Mouse (Mus musculus): ENCODE data around the gene Trf. TPM values are rescaled to one million over a fixed set of nuclear protein-coding genes. Genes with fewer than 3 reads are reported as not detected.

Gene Trf
- total RNA-seq, 1 experiment from 2014 or later, result 79.9 TPM

GRCm38 (mm10) chr9:103226806-103227205 lies 3.4 kb downstream of the Trf start:
- no peak for ATAC-seq (replicated peaks; ENCODE audit: low read depth, poor library complexity, severe bottlenecking)

- peak; percentile 66 for ATAC-seq (replicated peaks; ENCODE audit: low read depth, poor library complexity, severe bottlenecking)
Observed at GRCm38 (mm10) chr9:103225464-103225863, 4.8 kb downstream of the Trf start.

- no peak for ATAC-seq (replicated peaks; ENCODE audit: low read depth, poor library complexity, severe bottlenecking)
Observed at GRCm38 (mm10) chr9:103224721-103225120, 5.5 kb downstream of the Trf start.

- no peak for ATAC-seq (replicated peaks; ENCODE audit: low read depth, poor library complexity, severe bottlenecking)
Observed at GRCm38 (mm10) chr9:103214281-103214680, 16.0 kb downstream of the Trf start.

- ATAC-seq (replicated peaks; ENCODE audit: low read depth, poor library complexity, severe bottlenecking), result no peak
Observed at GRCm38 (mm10) chr9:103213631-103214030, 16.6 kb downstream of the Trf start.

- no peak for ATAC-seq (replicated peaks; ENCODE audit: low read depth, poor library complexity, severe bottlenecking)
Observed at GRCm38 (mm10) chr9:103212654-103213420, 17.4 kb downstream of the Trf start.

- no peak for ATAC-seq (replicated peaks; ENCODE audit: low read depth, poor library complexity, severe bottlenecking)
Observed at GRCm38 (mm10) chr9:103208802-103209423, 21.3 kb downstream of the Trf start.

- ATAC-seq (replicated peaks; ENCODE audit: low read depth, poor library complexity, severe bottlenecking), result peak; percentile 100
Observed at GRCm38 (mm10) chr9:103207846-103208245, 22.4 kb downstream of the Trf start.

GRCm38 (mm10) chr9:103205786-103206185 lies 24.5 kb downstream of the Trf start:
- ATAC-seq (replicated peaks; ENCODE audit: low read depth, poor library complexity, severe bottlenecking), result no peak

GRCm38 (mm10) chr9:103201561-103202260 lies 28.5 kb downstream of the Trf start, which contains the start of gene Srprb:
Gene Srprb (minus strand): TSS chr9:103202137.
- ATAC-seq (replicated peaks; ENCODE audit: low read depth, poor library complexity, severe bottlenecking), result peak; percentile 100

- ATAC-seq (replicated peaks; ENCODE audit: low read depth, poor library complexity, severe bottlenecking), result no peak
Observed at GRCm38 (mm10) chr9:103188416-103188815, 41.8 kb downstream of the Trf start.

GRCm38 (mm10) chr9:103186747-103187146 lies 43.5 kb downstream of the Trf start:
- ATAC-seq (replicated peaks; ENCODE audit: low read depth, poor library complexity, severe bottlenecking), result no peak

- ATAC-seq (replicated peaks; ENCODE audit: low read depth, poor library complexity, severe bottlenecking), result no peak
Observed at GRCm38 (mm10) chr9:103185946-103186345, 44.3 kb downstream of the Trf start.

GRCm38 (mm10) chr9:103184855-103185254 lies 45.4 kb downstream of the Trf start:
- ATAC-seq (replicated peaks; ENCODE audit: low read depth, poor library complexity, severe bottlenecking), result no peak

GRCm38 (mm10) chr9:103181886-103182285 lies 48.4 kb downstream of the Trf start:
- ATAC-seq (replicated peaks; ENCODE audit: low read depth, poor library complexity, severe bottlenecking), result no peak

- ATAC-seq (replicated peaks; ENCODE audit: low read depth, poor library complexity, severe bottlenecking), result peak; percentile 91
Observed at GRCm38 (mm10) chr9:103180807-103181565, 49.3 kb downstream of the Trf start.

GRCm38 (mm10) chr9:103180303-103180702 lies 49.9 kb downstream of the Trf start:
- peak; percentile 36 for ATAC-seq (replicated peaks; ENCODE audit: low read depth, poor library complexity, severe bottlenecking)

GRCm38 (mm10) chr9:103175692-103176091 lies 54.6 kb downstream of the Trf start:
- ATAC-seq (replicated peaks; ENCODE audit: low read depth, poor library complexity, severe bottlenecking), result 0 out of 2 replicates have a peak, but pooled peaks have one; percentile 9

- peak; percentile 76 for ATAC-seq (replicated peaks; ENCODE audit: low read depth, poor library complexity, severe bottlenecking)
Observed at GRCm38 (mm10) chr9:103174771-103175519, 55.3 kb downstream of the Trf start.
